Mouse (Mus musculus) liver, postnatal 0 days (tissue): ENCODE measurements at regions not wholly inside any gene's neighbourhood (a gene's known extent, or its start where the extent isn't known, plus 50 kb on each side); places are given as distances from the start of the nearest gene placed in this dataset.

ENCODE experiments used
- ATAC-seq: fragments of 200-750 bp; cut with Nextera tagmentation; 2 replicates; pipeline ENCODE4 v1.8.0; 2017; ENCODE audit warnings: mild to moderate bottlenecking, moderate library complexity
- DNase-seq: peaks from one replicate; pipeline ENCODE4 v3.0.0-alpha.2; 2016
- H3K27ac ChIP-seq: fragments of 300-500 bp; sonication (generic); 2 replicates; pipeline ENCODE4 v1.5.1; 2014; ENCODE audit warnings: antibody characterized with exemption, moderate library complexity, mild to moderate bottlenecking, low read depth
- H3K27me3 ChIP-seq: fragments of 300-500 bp; sonication (generic); 2 replicates; pipeline ENCODE4 v1.6.1; 2014; ENCODE audit warnings: low read length, control low read depth, mixed read lengths; ENCODE audit not compliant: insufficient read depth
- H3K36me3 ChIP-seq: fragments of 300-500 bp; sonication (generic); replicated peaks from 2 replicates; pipeline ENCODE4 v1.6.1; 2014; ENCODE audit warnings: mild to moderate bottlenecking, control low read depth, low read length, moderate library complexity, mixed read lengths; ENCODE audit not compliant: insufficient read depth
- H3K4me1 ChIP-seq: fragments of 300-500 bp; sonication (generic); 2 replicates; pipeline ENCODE4 v1.6.1; 2014; ENCODE audit warnings: antibody characterized with exemption, mild to moderate bottlenecking, control low read depth; ENCODE audit not compliant: insufficient read depth
- H3K4me2 ChIP-seq: fragments of 300-500 bp; sonication (generic); 2 replicates; pipeline ENCODE4 v1.6.1; 2014; ENCODE audit warnings: low read depth, mild to moderate bottlenecking, low read length, moderate library complexity, mixed read lengths
- H3K4me3 ChIP-seq: fragments of 300-500 bp; sonication (generic); 2 replicates; pipeline ENCODE4 v1.5.1; 2014; ENCODE audit warnings: low read depth, low read length
- H3K9ac ChIP-seq: fragments of 300-500 bp; sonication (generic); replicated peaks from 2 replicates; pipeline ENCODE4 v1.6.1; 2014; ENCODE audit warnings: mild to moderate bottlenecking, moderate library complexity
- H3K9me3 ChIP-seq: fragments of 300-500 bp; sonication (generic); 2 replicates; pipeline ENCODE4 v1.6.1; 2016; ENCODE audit warnings: mild to moderate bottlenecking, control low read depth, low read length, mixed read lengths
- CTCF ChIP-seq: sonication (generic); IDR thresholded peaks from 2 replicates; pipeline ENCODE4 v1.5.1; 2016; ENCODE audit warnings: antibody characterized with exemption, low read depth
- EP300 ChIP-seq: IDR thresholded peaks from 2 replicates; pipeline ENCODE4 v1.6.1; 2016; ENCODE audit warnings: antibody characterized with exemption, low read depth, mild to moderate bottlenecking
- WGBS: fragments of 180-500 bp; shearing (Covaris S2); extraction: QIAGEN DNeasy Blood & Tissue Kit; methylation state at CpG from one replicate; pipeline ENCODE4 v1.1.7; 2014; ENCODE audit not compliant: insufficient replicate concordance; 5-methylcytosine and 5-hydroxymethylcytosine counted together

- 51% methylated on average over 6 of the region's 6 CpGs for WGBS
- Histone ChIP-seq H3K27me3 (no peaks in the 10 kb centered on the region), H3K9me3 (no peaks in the 10 kb centered on the region), H3K4me2 (no peak overlapping the region), H3K9ac (no peak overlapping the region), H3K4me1 (peaks cover 4% of the 10 kb centered on the region; the same call in 1 of the 2 replicates), H3K36me3 (no peaks in the 10 kb centered on the region), H3K27ac (no peak overlapping the region), H3K4me3 (no peak overlapping the region)
- TF ChIP-seq EP300 (no peak), CTCF (no peak)
- no peak for DNase-seq
- peak; percentile 81 for ATAC-seq
These were observed 139.2 kb downstream of the Zfp36l2 start for GRCm38 (mm10) chr17:84048533-84048932.

GRCm38 (mm10) chr17:84047520-84047919 lies 140.2 kb downstream of the Zfp36l2 start:
- Histone ChIP-seq H3K4me3 (no peak overlapping the region), H3K27me3 (no peaks in the 10 kb centered on the region), H3K27ac (no peak overlapping the region), H3K9me3 (no peaks in the 10 kb centered on the region), H3K4me1 (peaks cover 4% of the 10 kb centered on the region; the same call in 1 of the 2 replicates), H3K36me3 (no peaks in the 10 kb centered on the region), H3K4me2 (no peak overlapping the region), H3K9ac (no peak overlapping the region)
- WGBS: 72% methylated on average over 1 of the region's 1 CpGs
- ATAC-seq (no peak), DNase-seq (no peak)
- TF ChIP-seq CTCF (peak; percentile 28; the same call in 1 of the 2 replicates), EP300 (no peak)

- no peak overlapping the region for H3K4me2 ChIP-seq
- no peak overlapping the region for H3K9ac ChIP-seq
- no peaks in the 10 kb centered on the region for H3K27me3 ChIP-seq
- no peaks in the 10 kb centered on the region for H3K9me3 ChIP-seq
- no peak overlapping the region for H3K4me3 ChIP-seq
- WGBS: 70% methylated on average over 1 of the region's 1 CpGs
- ATAC-seq (no peak), DNase-seq (no peak)
- peaks cover 4% of the 10 kb centered on the region; the same call in 1 of the 2 replicates for H3K4me1 ChIP-seq
- no peaks in the 10 kb centered on the region for H3K36me3 ChIP-seq
- TF ChIP-seq CTCF: no peak
- no peak for TF ChIP-seq EP300
- H3K27ac ChIP-seq: no peak overlapping the region
These were observed 141.9 kb downstream of the Zfp36l2 start for GRCm38 (mm10) chr17:84045812-84046211.

- no peak overlapping the region for H3K4me2 ChIP-seq
- 0 out of 2 replicates have a peak, but pooled peaks have one; percentile 27 for ATAC-seq
- TF ChIP-seq CTCF (no peak), EP300 (no peak)
- no peak overlapping the region for H3K27ac ChIP-seq
- no peak overlapping the region for H3K9ac ChIP-seq
- H3K9me3 ChIP-seq: no peaks in the 10 kb centered on the region
- H3K36me3 ChIP-seq: no peaks in the 10 kb centered on the region
- DNase-seq: no peak
- 35% methylated on average over 5 of the region's 5 CpGs for WGBS
- no peaks in the 10 kb centered on the region for H3K27me3 ChIP-seq
- peaks cover 4% of the 10 kb centered on the region; the same call in 1 of the 2 replicates for H3K4me1 ChIP-seq
- H3K4me3 ChIP-seq: no peak overlapping the region
These were observed 143.2 kb downstream of the Zfp36l2 start for GRCm38 (mm10) chr17:84044472-84044936.

GRCm38 (mm10) chr17:84043102-84043501 lies 144.6 kb downstream of the Zfp36l2 start:
- no peak overlapping the region for H3K9ac ChIP-seq
- DNase-seq (no peak), ATAC-seq (no peak)
- no peaks in the 10 kb centered on the region for H3K9me3 ChIP-seq
- TF ChIP-seq CTCF: no peak
- TF ChIP-seq EP300: no peak
- H3K27ac ChIP-seq: no peak overlapping the region
- H3K4me2 ChIP-seq: no peak overlapping the region
- 33% methylated on average over 2 of the region's 2 CpGs for WGBS
- H3K36me3 ChIP-seq: no peaks in the 10 kb centered on the region
- no peaks in the 10 kb centered on the region for H3K27me3 ChIP-seq
- H3K4me1 ChIP-seq: peaks cover 8% of the 10 kb centered on the region
- no peak overlapping the region for H3K4me3 ChIP-seq

- Histone ChIP-seq H3K9ac (no peak overlapping the region), H3K27ac (no peak overlapping the region), H3K4me2 (no peak overlapping the region), H3K27me3 (no peaks in the 10 kb centered on the region), H3K36me3 (no peaks in the 10 kb centered on the region), H3K4me1 (peaks cover 16% of the 10 kb centered on the region), H3K9me3 (no peaks in the 10 kb centered on the region), H3K4me3 (no peak overlapping the region)
- DNase-seq: no peak
- no peak for ATAC-seq
- 76% methylated on average over 10 of the region's 10 CpGs for WGBS
- TF ChIP-seq EP300 (no peak), CTCF (peak; percentile 53)
These were observed 148.3 kb downstream of the Zfp36l2 start for GRCm38 (mm10) chr17:84039444-84039843.
